Comparison of ENCODE assay signal across 8 mouse cellular contexts in genomic region chr19:24271746-24272426, GRCm38 (mm10). TPM values are rescaled to one million over a fixed set of nuclear protein-coding genes. Genes with fewer than 3 reads are reported as not detected.
A peak's percentile ranks its signal among the peaks of the same experiment; 100 is the strongest.
DNase-seq lines count a peak whose midpoint lies in the region; ATAC-seq and TF ChIP-seq lines count a peak whose summit lies in the region.

No protein-coding gene starts in this region.

- peaks cover 3% of the 10 kb centered on the region; the same call in 1 of the 2 replicates for H3K36me3 ChIP-seq in ES-E14 (ENCODE audit: control insufficient read depth, insufficient read depth, low read length, poor library complexity, severe bottlenecking)
- H3K36me3 ChIP-seq in forebrain, embryonic 14.5 days (ENCODE audit: control insufficient read depth, insufficient read depth, low read length): peaks cover 9% of the 10 kb centered on the region; the same call in 1 of the 2 replicates
- no peaks in the 10 kb centered on the region; the same call in 1 of the 2 replicates for H3K36me3 ChIP-seq in liver, embryonic 16.5 days (ENCODE audit: control insufficient read depth, insufficient read depth)
- no peaks in the 10 kb centered on the region for H3K36me3 ChIP-seq in neural tube, embryonic 14.5 days (ENCODE audit: control insufficient read depth, insufficient read depth, low read length)
- H3K36me3 ChIP-seq in testis, adult 2 months (ENCODE audit: control insufficient read depth, insufficient read depth, low read length): no peaks in the 10 kb centered on the region

- WGBS in forebrain, embryonic 14.5 days: 41% methylated on average over 16 of the region's 16 CpGs
- 46% methylated on average over 16 of the region's 16 CpGs for WGBS in liver, embryonic 16.5 days (ENCODE audit: insufficient replicate concordance)
- 45% methylated on average over 16 of the region's 16 CpGs for WGBS in neural tube, embryonic 14.5 days

- TF ChIP-seq POLR2A in testis, adult 2 months (IDR thresholded peaks at IDR 0.05; ENCODE audit: control insufficient read depth, low read depth, low read length): no peak

- peak overlapping the region; percentile 59 for H3K9ac ChIP-seq in ES-E14 (ENCODE audit: insufficient read depth, low read depth, low read length, poor library complexity, severe bottlenecking)
- no peak overlapping the region for H3K9ac ChIP-seq in forebrain, embryonic 14.5 days (ENCODE audit: low read length)
- no peak overlapping the region for H3K9ac ChIP-seq in liver, embryonic 16.5 days (ENCODE audit: low read depth, low read length)
- no peak overlapping the region for H3K9ac ChIP-seq in neural tube, embryonic 14.5 days (replicated peaks; ENCODE audit: low read depth, low read length)

- peak; percentile 87 for DNase-seq in ES-E14 (ENCODE audit: low read depth, low spot score)
- DNase-seq in cerebellum, adult 11 months: peak; percentile 68
- peak; percentile 92 for DNase-seq in forebrain, embryonic 14.5 days (ENCODE audit: low spot score)
- peak; percentile 87 to 90 for DNase-seq in heart, postnatal 10 days
- peak; percentile 91 to 92 for DNase-seq in kidney, postnatal 4 days

- 0 out of 2 replicates have a peak overlapping the region, but pooled peaks have one; percentile 16 for H3K27ac ChIP-seq in ES-E14 (ENCODE audit: insufficient read depth, low read depth, low read length, poor library complexity, severe bottlenecking)
- no peak overlapping the region for H3K27ac ChIP-seq in forebrain, embryonic 14.5 days (ENCODE audit: low read depth, low read length)
- H3K27ac ChIP-seq in liver, embryonic 16.5 days (ENCODE audit: low read length): 0 out of 2 replicates have a peak overlapping the region, but pooled peaks have one; percentile 48
- H3K27ac ChIP-seq in neural tube, embryonic 14.5 days (ENCODE audit: low read depth, low read length): no peak overlapping the region
- no peak overlapping the region for H3K27ac ChIP-seq in testis, adult 2 months (ENCODE audit: control insufficient read depth, insufficient read depth, low read depth, low read length)

- peak; percentile 87 for TF ChIP-seq CTCF in testis, adult 2 months (IDR thresholded peaks at IDR 0.05; ENCODE audit: control insufficient read depth, insufficient read depth, insufficient replicate concordance, low read depth, low read length)

- H3K27me3 ChIP-seq in forebrain, embryonic 14.5 days (replicated peaks; ENCODE audit: control insufficient read depth, insufficient read depth, low read length): no peaks in the 10 kb centered on the region
- no peaks in the 10 kb centered on the region for H3K27me3 ChIP-seq in liver, embryonic 16.5 days (ENCODE audit: control insufficient read depth, insufficient read depth, low read depth, low read length)
- no peaks in the 10 kb centered on the region for H3K27me3 ChIP-seq in neural tube, embryonic 14.5 days (ENCODE audit: control insufficient read depth, insufficient read depth, low read length)
- H3K27me3 ChIP-seq in testis, adult 2 months (ENCODE audit: control insufficient read depth, insufficient read depth, low read length): no peaks in the 10 kb centered on the region

- peaks cover 0 to 5% of the 10 kb centered on the region in 2 experiments; a peak in 2 of 4 replicates for H3K4me1 ChIP-seq in ES-E14 (ENCODE audit: control insufficient read depth in 2 of 2, insufficient read depth in 2 of 2, low read length in 2 of 2, poor library complexity in 1 of 2)
- peaks cover 15% of the 10 kb centered on the region for H3K4me1 ChIP-seq in forebrain, embryonic 14.5 days (ENCODE audit: control insufficient read depth, insufficient read depth, low read length)
- H3K4me1 ChIP-seq in liver, embryonic 16.5 days (ENCODE audit: control insufficient read depth, low read depth, low read length): peaks cover 17% of the 10 kb centered on the region
- H3K4me1 ChIP-seq in neural tube, embryonic 14.5 days (ENCODE audit: control insufficient read depth, insufficient read depth, low read length): no peaks in the 10 kb centered on the region
- peaks cover 13% of the 10 kb centered on the region for H3K4me1 ChIP-seq in testis, adult 2 months (ENCODE audit: control insufficient read depth, insufficient read depth, low read length)

- ATAC-seq in forebrain, embryonic 14.5 days: peak; percentile 83
- peak; percentile 74 for ATAC-seq in liver, embryonic 16.5 days (ENCODE audit: low read depth)
- peak; percentile 85 for ATAC-seq in neural tube, embryonic 14.5 days (ENCODE audit: low read depth)

- intact Hi-C loops in heart, postnatal 10 days (cut with DNase I): loop anchor here (2.0 to 5.0 kb wide), 2 partner anchors 310 to 411 kb away; no protein-coding TSS in a partner anchor

- peak overlapping the region in 1 of 2 experiments; percentile 5; a peak in 1 of 4 replicates for H3K4me3 ChIP-seq in ES-E14 (ENCODE audit: insufficient read depth in 1 of 2, low read depth in 1 of 2, low read length in 2 of 2, poor library complexity in 1 of 2, severe bottlenecking in 1 of 2)
- no peak overlapping the region for H3K4me3 ChIP-seq in forebrain, embryonic 14.5 days (ENCODE audit: low read depth, low read length)
- H3K4me3 ChIP-seq in liver, embryonic 16.5 days (ENCODE audit: low read depth, low read length): no peak overlapping the region
- no peak overlapping the region for H3K4me3 ChIP-seq in neural tube, embryonic 14.5 days (ENCODE audit: low read depth, low read length)
- H3K4me3 ChIP-seq in testis, adult 2 months (ENCODE audit: control insufficient read depth, low read depth, low read length): peak overlapping the region; percentile 57

- H3K9me3 ChIP-seq in ES-E14 (ENCODE audit: control insufficient read depth, insufficient read depth, low read depth, low read length): no peaks in the 10 kb centered on the region
- no peaks in the 10 kb centered on the region for H3K9me3 ChIP-seq in forebrain, embryonic 14.5 days (replicated peaks; ENCODE audit: control insufficient read depth, low read length)
- H3K9me3 ChIP-seq in liver, embryonic 16.5 days (replicated peaks; ENCODE audit: control insufficient read depth, low read length): no peaks in the 10 kb centered on the region
- no peaks in the 10 kb centered on the region for H3K9me3 ChIP-seq in neural tube, embryonic 14.5 days (ENCODE audit: control insufficient read depth, low read length)

- peak overlapping the region; percentile 12; the same call in 1 of the 2 replicates for H3K4me2 ChIP-seq in forebrain, embryonic 14.5 days (ENCODE audit: low read length)
- peak overlapping the region; percentile 40 for H3K4me2 ChIP-seq in liver, embryonic 16.5 days (ENCODE audit: low read depth, low read length)
- H3K4me2 ChIP-seq in neural tube, embryonic 14.5 days (ENCODE audit: low read depth, low read length): peak overlapping the region; percentile 23; the same call in 1 of the 2 replicates

- in situ Hi-C loops in ES-E14 (cut with MboI; ENCODE audit: low sequenced_read_pairs in 2 of 2, unreplicated experiment in 2 of 2): no loop called here

TF ChIP-seq in ES-E14, 5 proteins besides CTCF, POLR2A, EP300 and RAD21:
- TF ChIP-seq CHD2 (IDR thresholded peaks at IDR 0.05; ENCODE audit: low read depth, low read length) (no peak), ZC3H11A (IDR thresholded peaks at IDR 0.05; ENCODE audit: borderline replicate concordance, low read depth, low read length) (peak; percentile 86)

RNA-seq across cellular contexts. Expression of gene Fxn, which starts 8.5 kb away (rescaled TPM):
- total RNA-seq in ES-E14 (2012; rRNA removed): 10.9 and 16.4 TPM in 2 replicates
- 40.5 and 47.9 TPM in 2 replicates for polyA plus RNA-seq in forebrain, embryonic 14.5 days (2014; fragmentation: Nextera tagmentation; extraction: Ambion mirVana)
- 10 to 100 TPM; 30.9 to 31.3 TPM for total RNA-seq in heart, postnatal 10 days (2021)
- 36.5 and 44.0 TPM in 2 replicates for polyA plus RNA-seq in liver, embryonic 16.5 days (2015; fragmentation: Nextera tagmentation; extraction: Ambion mirVana)
- polyA plus RNA-seq in neural tube, embryonic 14.5 days (2014; fragmentation: Nextera tagmentation; extraction: Ambion mirVana): 37.1 and 38.4 TPM in 2 replicates
- polyA plus RNA-seq in testis, adult 2 months (2012; rRNA removed): 5.1 and 5.6 TPM in 2 replicates

RNA-seq across cellular contexts. Expression of gene Tjp2, which starts 47.1 kb away (rescaled TPM):
- 97.3 and 104 TPM in 2 replicates for total RNA-seq in ES-E14 (2012; rRNA removed)
- polyA plus RNA-seq in forebrain, embryonic 14.5 days (2014; fragmentation: Nextera tagmentation; extraction: Ambion mirVana): 9.0 and 11.6 TPM in 2 replicates
- 10 to 100 TPM; 28.3 to 33.3 TPM for total RNA-seq in heart, postnatal 10 days (2021)
- polyA plus RNA-seq in liver, embryonic 16.5 days (2015; fragmentation: Nextera tagmentation; extraction: Ambion mirVana): 5.2 and 6.6 TPM in 2 replicates
- polyA plus RNA-seq in neural tube, embryonic 14.5 days (2014; fragmentation: Nextera tagmentation; extraction: Ambion mirVana): 6.5 and 11.5 TPM in 2 replicates
- polyA plus RNA-seq in testis, adult 2 months (2012; rRNA removed): 19.3 and 19.8 TPM in 2 replicates

Comparison
In these comparisons a context has a peak if more than half of its experiments do, and no peak if none do; other contexts are left out.
1. H3K27ac ChIP-seq: peak in ES-E14 (single experiment) and liver, embryonic 16.5 days (single experiment); none in forebrain, embryonic 14.5 days (single experiment), neural tube, embryonic 14.5 days (single experiment) and testis, adult 2 months (single experiment).
2. Peak in every context shown above with its lines, with median percentiles within 50 percentile points of each other: DNase-seq, ATAC-seq and H3K4me2 ChIP-seq.